Mouse (Mus musculus) neural tube, embryonic 10.5 days (tissue): ENCODE results near the gene Pofut1.

Experiments used
- DNase-seq: peaks from one replicate; pipeline ENCODE4 v3.0.0-alpha.2; 2017; ENCODE audit warnings: low spot score; ENCODE audit errors: extremely low spot score

Pofut1 gene

GRCm38 (mm10) chr2:153290938-153291928 is 49.9 kb downstream of the Pofut1 start, which contains the start of gene Kif3b:
Gene Kif3b (plus strand): TSS chr2:153291413.
- DNase-seq = peak; percentile 91

GRCm38 (mm10) chr2:153292305-153292861 is 51.0 kb downstream of the Pofut1 start:
- no peak for DNase-seq

- DNase-seq = no peak
Observed at GRCm38 (mm10) chr2:153295196-153295595, 53.9 kb downstream of the Pofut1 start.

- DNase-seq = no peak
Observed at GRCm38 (mm10) chr2:153297771-153298170, 56.4 kb downstream of the Pofut1 start.

GRCm38 (mm10) chr2:153298460-153298859 is 57.1 kb downstream of the Pofut1 start:
- DNase-seq = no peak

GRCm38 (mm10) chr2:153298863-153299262 is 57.5 kb downstream of the Pofut1 start:
- no peak for DNase-seq

- no peak for DNase-seq
Observed at GRCm38 (mm10) chr2:153301123-153301522, 59.8 kb downstream of the Pofut1 start.

- DNase-seq = no peak
Observed at GRCm38 (mm10) chr2:153305240-153305639, 63.9 kb downstream of the Pofut1 start.

- no peak for DNase-seq
Observed at GRCm38 (mm10) chr2:153308586-153308985, 67.3 kb downstream of the Pofut1 start.

- DNase-seq = no peak
Observed at GRCm38 (mm10) chr2:153309106-153309505, 67.8 kb downstream of the Pofut1 start.

GRCm38 (mm10) chr2:153310228-153310627 is 68.9 kb downstream of the Pofut1 start:
- DNase-seq = no peak

GRCm38 (mm10) chr2:153312884-153313283 is 71.6 kb downstream of the Pofut1 start:
- no peak for DNase-seq

- DNase-seq = no peak
Observed at GRCm38 (mm10) chr2:153318408-153318807, 77.1 kb downstream of the Pofut1 start.

- no peak for DNase-seq
Observed at GRCm38 (mm10) chr2:153319036-153319643, 77.8 kb downstream of the Pofut1 start.
